8 mouse cellular contexts compared by ENCODE assay signal in genomic region chr10:128036746-128037425, GRCm38 (mm10). TPM values are rescaled to one million over a fixed set of nuclear protein-coding genes. Genes with fewer than 3 reads are reported as not detected.
DNase-seq lines count a peak whose midpoint lies in the region; ATAC-seq and TF ChIP-seq lines count a peak whose summit lies in the region.

No protein-coding gene starts in this region.

- peaks cover 32% of the 10 kb centered on the region for H3K36me3 ChIP-seq in embryonic facial prominence, embryonic 15.5 days
- peaks cover 47% of the 10 kb centered on the region for H3K36me3 ChIP-seq in heart, embryonic 14.5 days (ENCODE audit: control insufficient read depth, insufficient read depth, low read length)
- H3K36me3 ChIP-seq in small intestine, adult 2 months (ENCODE audit: control insufficient read depth, insufficient read depth, low read length): peaks cover 28% of the 10 kb centered on the region

- WGBS in cerebellum, adult 2 months: 2% methylated on average over 10 of the region's 10 CpGs
- WGBS in embryonic facial prominence, embryonic 15.5 days: 3% methylated on average over 10 of the region's 10 CpGs
- under 1% methylated on average over 10 of the region's 10 CpGs for WGBS in heart, embryonic 14.5 days
- 2% methylated on average over 10 of the region's 10 CpGs for WGBS in small intestine, adult 2 months

- H3K4me3 ChIP-seq in cerebellum, adult 2 months (replicated peaks; ENCODE audit: insufficient read depth, low read depth, low read length): peak overlapping the region; percentile 88
- peak overlapping the region; percentile 96 for H3K4me3 ChIP-seq in embryonic facial prominence, embryonic 15.5 days (replicated peaks)
- H3K4me3 ChIP-seq in heart, embryonic 14.5 days (ENCODE audit: control insufficient read depth in 1 of 2, insufficient read depth in 1 of 2, low read depth in 1 of 2, low read length in 2 of 2): peak overlapping the region; percentile 88 to 92
- H3K4me3 ChIP-seq in small intestine, adult 2 months (ENCODE audit: low read depth, low read length): peak overlapping the region; percentile 95

- H3K27me3 ChIP-seq in cerebellum, adult 2 months (ENCODE audit: control insufficient read depth, insufficient read depth, low read length): no peaks in the 10 kb centered on the region
- H3K27me3 ChIP-seq in embryonic facial prominence, embryonic 15.5 days: no peaks in the 10 kb centered on the region
- no peaks in the 10 kb centered on the region for H3K27me3 ChIP-seq in heart, embryonic 14.5 days (ENCODE audit: control insufficient read depth, insufficient read depth, low read length)
- no peaks in the 10 kb centered on the region for H3K27me3 ChIP-seq in small intestine, adult 2 months (ENCODE audit: control insufficient read depth, insufficient read depth, low read length)

- no peak for TF ChIP-seq CTCF in cerebellum, adult 2 months (IDR thresholded peaks at IDR 0.05; ENCODE audit: borderline replicate concordance, insufficient read depth, low read depth, low read length)
- no peak for TF ChIP-seq CTCF in small intestine, adult 2 months (IDR thresholded peaks at IDR 0.05; ENCODE audit: extremely low read depth, insufficient read length, insufficient replicate concordance, low read depth, low read length)

- DNase-seq in cerebellum, adult 2 months: peak; percentile 38 to 44
- DNase-seq in cerebellum, adult 8-10 months: no peak
- peak; percentile 78 for DNase-seq in adipocyte (ENCODE audit: low spot score)
- peak; percentile 68 for DNase-seq in kidney, postnatal 10 days
- peak; percentile 43 for DNase-seq in lung, postnatal 14 days

- H3K9me3 ChIP-seq in embryonic facial prominence, embryonic 15.5 days (replicated peaks): no peaks in the 10 kb centered on the region
- H3K9me3 ChIP-seq in heart, embryonic 14.5 days (ENCODE audit: control insufficient read depth, low read length): no peaks in the 10 kb centered on the region

- TF ChIP-seq POLR2A in cerebellum, adult 2 months (IDR thresholded peaks at IDR 0.05; ENCODE audit: borderline replicate concordance, insufficient read depth, low read length): no peak
- no peak for TF ChIP-seq POLR2A in small intestine, adult 2 months (IDR thresholded peaks at IDR 0.05; ENCODE audit: low read depth, low read length)

- H3K4me1 ChIP-seq in cerebellum, adult 2 months (ENCODE audit: control insufficient read depth, insufficient read depth, low read length): peaks cover 5% of the 10 kb centered on the region
- H3K4me1 ChIP-seq in embryonic facial prominence, embryonic 15.5 days: peaks cover 51% of the 10 kb centered on the region
- peaks cover 3 to 51% of the 10 kb centered on the region in 2 experiments for H3K4me1 ChIP-seq in heart, embryonic 14.5 days (ENCODE audit: control insufficient read depth in 2 of 2, insufficient read depth in 2 of 2, low read length in 2 of 2)
- peaks cover 10% of the 10 kb centered on the region for H3K4me1 ChIP-seq in small intestine, adult 2 months (ENCODE audit: control insufficient read depth, insufficient read depth, insufficient read length, low read length)

- no peak overlapping the region for H3K27ac ChIP-seq in cerebellum, adult 2 months (ENCODE audit: insufficient read depth, low read length)
- peak overlapping the region; percentile 99 for H3K27ac ChIP-seq in embryonic facial prominence, embryonic 15.5 days (replicated peaks)
- H3K27ac ChIP-seq in heart, embryonic 14.5 days (replicated peaks in 1 of 2; ENCODE audit: control insufficient read depth in 1 of 2, insufficient read depth in 1 of 2, low read depth in 2 of 2, low read length in 2 of 2): peak overlapping the region; percentile 96 to 100
- peak overlapping the region; percentile 83 for H3K27ac ChIP-seq in small intestine, adult 2 months (ENCODE audit: insufficient read depth, low read depth, low read length)

- H3K9ac ChIP-seq in embryonic facial prominence, embryonic 15.5 days: peak overlapping the region; percentile 100
- peak overlapping the region; percentile 99 for H3K9ac ChIP-seq in heart, embryonic 14.5 days (ENCODE audit: low read length)

- peak overlapping the region; percentile 66 for H3K4me2 ChIP-seq in embryonic facial prominence, embryonic 15.5 days (replicated peaks)
- peak overlapping the region; percentile 84 for H3K4me2 ChIP-seq in heart, embryonic 14.5 days (ENCODE audit: low read length)

- 0 out of 2 replicates have a peak, but pooled peaks have one; percentile 13 for ATAC-seq in embryonic facial prominence, embryonic 15.5 days (ENCODE audit: insufficient number of reproducible peaks, low FRiP score, low TSS enrichment, low read depth)
- ATAC-seq in heart, embryonic 14.5 days (ENCODE audit: insufficient number of reproducible peaks, insufficient read depth, low FRiP score, low read depth): peak; percentile 33; the same call in 1 of the 2 replicates

RNA-seq across cellular contexts. Expression of gene Naca, which starts 1.5 kb away (rescaled TPM):
- 209 and 230 TPM in 2 replicates for polyA plus RNA-seq in cerebellum, adult 2 months (2012; rRNA removed)
- polyA plus RNA-seq in embryonic facial prominence, embryonic 15.5 days (2015; fragmentation: Nextera tagmentation; extraction: Ambion mirVana): 690 and 754 TPM in 2 replicates
- 540 and 614 TPM in 2 replicates for polyA plus RNA-seq in heart, embryonic 14.5 days (2014; fragmentation: Nextera tagmentation; extraction: Ambion mirVana)
- polyA plus RNA-seq in small intestine, adult 2 months (2012; rRNA removed): 134 and 160 TPM in 2 replicates

RNA-seq across cellular contexts. Expression of gene Ptges3, which starts 21.9 kb away (rescaled TPM):
- 69.9 and 75.5 TPM in 2 replicates for polyA plus RNA-seq in cerebellum, adult 2 months (2012; rRNA removed)
- 453 and 461 TPM in 2 replicates for polyA plus RNA-seq in embryonic facial prominence, embryonic 15.5 days (2015; fragmentation: Nextera tagmentation; extraction: Ambion mirVana)
- 280 and 290 TPM in 2 replicates for polyA plus RNA-seq in heart, embryonic 14.5 days (2014; fragmentation: Nextera tagmentation; extraction: Ambion mirVana)
- polyA plus RNA-seq in small intestine, adult 2 months (2012; rRNA removed): 27.7 and 38.1 TPM in 2 replicates

RNA-seq across cellular contexts. Expression of gene Prim1, which starts 21.9 kb away (rescaled TPM):
- polyA plus RNA-seq in cerebellum, adult 2 months (2012; rRNA removed): 16.2 and 17.4 TPM in 2 replicates
- 65.6 and 68.6 TPM in 2 replicates for polyA plus RNA-seq in embryonic facial prominence, embryonic 15.5 days (2015; fragmentation: Nextera tagmentation; extraction: Ambion mirVana)
- polyA plus RNA-seq in heart, embryonic 14.5 days (2014; fragmentation: Nextera tagmentation; extraction: Ambion mirVana): 44.8 and 44.9 TPM in 2 replicates
- polyA plus RNA-seq in small intestine, adult 2 months (2012; rRNA removed): 0.89 and 1.5 TPM in 2 replicates

RNA-seq across cellular contexts. Expression of gene Hsd17b6, which starts 29.5 kb away (rescaled TPM):
- polyA plus RNA-seq in cerebellum, adult 2 months (2012; rRNA removed): not detected in 2 replicates
- 0.38 and 1.1 TPM in 2 replicates for polyA plus RNA-seq in embryonic facial prominence, embryonic 15.5 days (2015; fragmentation: Nextera tagmentation; extraction: Ambion mirVana)
- not detected in 2 replicates for polyA plus RNA-seq in heart, embryonic 14.5 days (2014; fragmentation: Nextera tagmentation; extraction: Ambion mirVana)
- polyA plus RNA-seq in small intestine, adult 2 months (2012; rRNA removed): 25.6 and 46.2 TPM in 2 replicates

RNA-seq across cellular contexts. Expression of gene Atp5b, which starts 46.2 kb away (rescaled TPM):
- 2,153 and 2,193 TPM in 2 replicates for polyA plus RNA-seq in cerebellum, adult 2 months (2012; rRNA removed)
- 1,910 and 2,016 TPM in 2 replicates for polyA plus RNA-seq in embryonic facial prominence, embryonic 15.5 days (2015; fragmentation: Nextera tagmentation; extraction: Ambion mirVana)
- polyA plus RNA-seq in heart, embryonic 14.5 days (2014; fragmentation: Nextera tagmentation; extraction: Ambion mirVana): 6,412 and 6,474 TPM in 2 replicates
- 4,528 and 5,521 TPM in 2 replicates for polyA plus RNA-seq in small intestine, adult 2 months (2012; rRNA removed)
